Mouse (Mus musculus) pancreas, adult 10 weeks (tissue): ENCODE measurements around the gene Olfr211. TPM values are rescaled to one million over a fixed set of nuclear protein-coding genes. Genes with fewer than 3 reads are reported as not detected.

Experiments
- polyA plus RNA-seq: library from polyadenylated mRNA; stranded (reverse); fragments of 350-450 nt; fragmentation: Illumina TruSeq; extraction: RNeasy Lipid Tissue Mini Kit (QIAGEN cat#74804); gene quantifications from one replicate; pipeline ENCODE4 v1.2.3, GENCODE M21; 2015; ENCODE audit warnings: low read depth, low replicate concordance; ENCODE audit not compliant: insufficient read depth

The Olfr211 gene
- polyA plus RNA-seq, result not detected

DNA sequence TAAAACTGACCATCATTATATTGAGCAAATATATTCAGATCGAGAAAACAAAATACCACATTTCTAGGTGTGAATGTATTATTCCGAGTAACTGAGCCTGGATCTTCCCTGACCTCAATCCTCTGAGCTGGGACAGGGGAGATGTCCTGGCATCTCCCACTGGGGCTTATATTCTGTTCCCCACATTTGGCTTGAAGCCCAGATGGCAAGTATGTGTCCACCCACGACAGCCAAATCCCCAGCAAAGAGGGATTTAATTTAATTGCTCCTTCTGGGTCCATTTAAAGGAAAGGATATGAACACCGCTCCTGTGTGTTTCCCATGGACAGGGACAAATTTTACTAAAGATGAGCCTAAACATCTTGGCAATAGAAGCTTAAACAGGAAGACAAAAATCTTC, at the start of gene Olfr211:
Gene Olfr211 (plus strand): TSS at position 301 of the 400 bp plus-strand sequence.

DNA sequence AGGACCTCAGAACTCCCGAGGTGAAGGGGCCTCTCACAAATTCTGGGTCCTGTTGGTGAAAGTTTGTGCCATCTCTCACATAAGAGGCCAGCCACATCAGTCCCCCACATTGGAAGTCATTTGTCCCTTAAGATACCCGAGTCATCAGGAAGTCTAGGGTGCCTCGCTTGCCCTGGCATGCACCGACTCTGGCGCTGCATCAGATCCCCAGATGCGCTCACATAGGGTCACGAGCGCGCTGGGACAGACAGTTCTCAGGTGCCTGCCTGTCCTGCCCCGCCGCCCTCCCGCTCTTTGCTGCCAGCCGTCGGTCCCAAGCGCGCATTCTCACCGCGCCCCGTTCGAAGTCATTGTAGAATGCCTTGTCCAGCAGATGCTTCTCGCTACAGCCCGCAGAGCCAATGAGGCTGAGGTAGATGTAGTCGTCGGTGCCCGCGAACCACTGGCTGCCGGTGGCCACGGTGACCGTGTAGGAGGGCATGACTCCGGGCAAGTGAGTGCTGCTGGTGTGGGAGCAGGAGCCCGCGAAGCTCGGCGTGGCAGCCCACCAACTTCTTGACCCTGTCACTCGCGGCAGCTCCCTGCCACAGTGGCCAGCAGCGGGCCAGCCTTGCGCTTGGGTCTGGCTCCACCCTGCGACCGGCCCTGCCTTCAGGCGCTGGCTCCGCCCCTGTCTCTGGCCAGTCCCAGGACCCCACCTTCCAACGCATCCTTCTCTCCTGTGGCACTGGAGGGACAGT, 28.2 kb upstream of the Olfr211 start, which contains the start of gene Alox5:
Gene Alox5 (minus strand): TSS at position 635 of the 740 bp plus-strand sequence.

DNA sequence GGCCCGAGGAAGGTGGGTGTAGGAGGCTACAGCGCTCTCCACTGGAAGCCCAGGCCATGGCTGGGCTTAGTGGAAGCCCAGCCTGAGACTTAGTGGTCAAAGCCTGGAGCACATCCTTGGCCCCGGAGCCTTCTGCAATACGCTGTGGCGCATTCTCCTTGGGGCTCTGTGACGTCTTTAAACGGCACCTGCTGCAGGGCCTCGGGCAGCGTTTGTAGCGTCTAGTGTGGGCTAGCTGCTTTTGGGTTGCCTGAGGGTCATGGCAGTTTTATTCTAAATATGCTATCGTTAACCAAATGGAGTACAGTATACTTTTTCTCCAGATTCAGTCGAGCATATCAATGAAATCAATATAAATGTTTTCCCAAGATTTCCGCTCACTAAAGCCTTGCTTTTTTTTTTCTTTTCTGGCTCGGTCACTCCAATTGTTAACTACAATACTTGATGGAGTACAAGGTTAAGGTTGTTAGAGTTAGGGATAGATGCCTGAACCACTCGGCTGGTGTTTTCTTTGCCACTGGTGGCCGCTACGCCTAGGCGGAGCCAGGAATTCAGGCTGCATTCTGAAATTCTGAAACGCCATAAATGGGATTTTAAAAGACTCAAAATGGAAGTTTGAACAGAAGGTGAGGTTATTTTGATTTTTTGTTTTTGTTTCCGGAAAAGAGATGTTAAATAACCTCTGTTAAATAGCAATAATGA, 17.6 kb downstream of the Olfr211 start, which contains the start of gene Olfr212:
Gene Olfr212 (plus strand): TSS at position 215 of the 702 bp plus-strand sequence.

DNA sequence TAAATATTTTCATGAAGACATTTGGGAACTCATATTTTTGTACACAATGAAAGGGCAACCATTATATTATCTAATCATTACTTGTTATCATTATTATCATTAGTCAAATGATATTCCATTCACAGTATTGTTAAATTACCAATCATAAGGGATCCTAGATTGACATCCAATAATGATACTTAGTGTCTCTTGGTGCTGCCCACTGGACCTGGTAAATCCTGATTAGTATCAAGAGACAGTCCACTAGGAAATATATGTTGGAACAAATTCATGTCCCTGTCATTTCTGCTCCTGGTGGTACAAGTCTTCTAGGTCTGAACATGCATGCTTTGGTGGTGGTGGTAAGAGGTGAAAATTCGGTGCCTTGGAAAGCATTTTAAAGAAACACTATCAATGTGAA, 49.3 kb downstream of the Olfr211 start, which contains the start of gene Olfr213:
Gene Olfr213 (plus strand): TSS at position 301 of the 400 bp plus-strand sequence.

Other genes with a start within 250 kb of the Olfr211 start
- gene Zfand4, start 224.9 kb upstream of the Olfr211 start, polyA plus RNA-seq, result 0.26 TPM
- 15.3 TPM for gene March8, start 151.1 kb upstream of the Olfr211 start, polyA plus RNA-seq
- gene Alox5, start 27.9 kb upstream of the Olfr211 start, polyA plus RNA-seq, result 2.1 TPM
- not detected for gene Olfr212, start 17.4 kb downstream of the Olfr211 start, polyA plus RNA-seq
- gene Olfr213, start 49.4 kb downstream of the Olfr211 start, polyA plus RNA-seq, result not detected
- not detected for gene Gm5580, start 62.0 kb downstream of the Olfr211 start, polyA plus RNA-seq
- gene Olfr214, start 65.1 kb downstream of the Olfr211 start, polyA plus RNA-seq, result not detected
- gene Olfr215, start 95.1 kb downstream of the Olfr211 start, polyA plus RNA-seq, result not detected
- gene Zfp422, start 139.9 kb downstream of the Olfr211 start, polyA plus RNA-seq, result 5.4 TPM
- gene Depp1, start 161.5 kb downstream of the Olfr211 start, polyA plus RNA-seq, result 5.3 TPM
- gene Rassf4, start 184.9 kb downstream of the Olfr211 start, polyA plus RNA-seq, result 2.7 TPM
- not detected for gene Tmem72, start 227.8 kb downstream of the Olfr211 start, polyA plus RNA-seq